8 mouse cellular contexts compared by ENCODE assay signal in the genomic region with DNA sequence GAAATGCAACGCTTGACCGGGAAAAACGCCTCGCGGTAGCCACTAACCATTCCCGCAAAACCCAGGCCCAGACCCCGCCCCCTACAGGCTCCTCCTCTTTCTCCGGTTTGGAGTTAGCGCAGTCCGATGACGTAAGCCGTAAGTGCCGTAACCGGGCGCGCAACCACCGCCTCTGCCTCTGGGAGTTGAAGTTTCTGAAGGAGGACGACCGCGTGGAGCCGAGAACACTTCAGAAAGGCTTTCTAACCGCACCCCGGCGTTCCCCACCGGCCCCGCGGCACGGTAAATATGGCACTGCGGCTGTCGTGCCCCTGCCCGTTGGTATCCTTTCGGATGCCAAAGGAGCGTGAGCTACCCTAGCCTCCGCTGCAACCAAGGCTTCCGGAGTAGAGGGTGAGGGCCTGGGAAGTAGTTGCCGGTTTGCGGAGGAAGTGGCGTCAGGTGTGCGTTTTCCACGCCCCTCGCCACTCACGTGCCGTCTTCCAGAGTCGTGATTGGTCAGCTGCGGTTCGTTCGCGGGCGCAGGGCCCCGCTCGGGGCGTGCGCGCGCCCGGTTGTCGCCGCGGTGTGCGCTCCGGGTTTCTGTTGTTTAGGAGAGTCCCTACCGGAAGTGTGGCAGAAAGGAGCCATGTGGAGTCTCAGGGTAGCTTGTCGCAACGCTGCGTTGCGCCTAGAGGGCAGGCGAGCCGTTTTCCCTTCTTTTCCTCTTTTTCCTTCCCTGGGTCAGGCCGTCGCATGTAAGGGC. TPM values are rescaled to one million over a fixed set of nuclear protein-coding genes. Genes with fewer than 3 reads are reported as not detected.
A peak's percentile ranks its signal among the peaks of the same experiment; 100 is the strongest.
DNase-seq lines count a peak whose midpoint lies in the region; ATAC-seq and TF ChIP-seq lines count a peak whose summit lies in the region.

Gene Trmt10a, plus strand, starts transcription at position 134 of the 745 bp plus-strand sequence.

- no peak for TF ChIP-seq CTCF in cortical plate, adult 2 months (IDR thresholded peaks at IDR 0.05; ENCODE audit: extremely low read depth, insufficient read depth, low read length)

- H3K36me3 ChIP-seq in megakaryocyte, embryonic 14.5 days (replicated peaks; ENCODE audit: low read length) = peaks cover 11% of the 10 kb centered on the region

- no peaks in the 10 kb centered on the region for H3K27me3 ChIP-seq in megakaryocyte, embryonic 14.5 days (replicated peaks)

- H3K27ac ChIP-seq in cortical plate, adult 2 months (ENCODE audit: insufficient read depth, low read length) = peak within 1 kb of the TSS; percentile 82

- peak within 1 kb of the TSS; percentile 47 for H3K4me3 ChIP-seq in cortical plate, adult 2 months (ENCODE audit: insufficient read depth, low read length)
- peak within 1 kb of the TSS; percentile 99 for H3K4me3 ChIP-seq in megakaryocyte, embryonic 14.5 days (replicated peaks)

- no peaks in the 10 kb centered on the region; the same call in 1 of the 2 replicates for H3K4me1 ChIP-seq in cortical plate, adult 2 months (ENCODE audit: control insufficient read depth, insufficient read depth, low read length)
- H3K4me1 ChIP-seq in megakaryocyte, embryonic 14.5 days = peaks cover 11% of the 10 kb centered on the region; the same call in 1 of the 2 replicates

- TF ChIP-seq POLR2A in cortical plate, adult 2 months (IDR thresholded peaks at IDR 0.05; ENCODE audit: extremely low read depth, insufficient read depth, low read length) = peak; percentile 78

- H3K9me3 ChIP-seq in megakaryocyte, embryonic 14.5 days = no peaks in the 10 kb centered on the region

- peak; percentile 85 for ATAC-seq in activated CD4-positive, CD25-positive, alpha-beta regulatory T cell, adult 4 months

- peak; percentile 98 for DNase-seq in gastrocnemius, adult 8-10 months (ENCODE audit: low spot score in 2 of 2)
- peak; percentile 87 for DNase-seq in hindlimb bud, embryonic 11.5 days (ENCODE audit: extremely low spot score, low read depth, low spot score)
- peak; percentile 94 to 96 for DNase-seq in left cerebral cortex, adult 8-10 months (ENCODE audit: low spot score in 2 of 2)
- peak; percentile 99 for DNase-seq in right cerebral cortex, postnatal 10 days (ENCODE audit: low spot score in 2 of 2)
- DNase-seq in urinary bladder, postnatal 25 days (ENCODE audit: low spot score) = peak; percentile 98

RNA-seq across cellular contexts. Expression of gene Trmt10a, which starts in this region (rescaled TPM):
- polyA plus RNA-seq in activated CD4-positive, CD25-positive, alpha-beta regulatory T cell, adult 4 months (2017; shearing (Covaris generic)) = 10 to 100 TPM in 1 of 2 experiments, 1 to 10 TPM in 1; 8.7 to 10.0 TPM
- polyA plus RNA-seq in cortical plate, adult 2 months (2012; rRNA removed) = 6.7 and 9.0 TPM in 2 replicates
- total RNA-seq in gastrocnemius, adult 8-10 months (2022) = 1 to 10 TPM in 3 of 4 experiments, under 1 TPM in 1; 0.80 to 2.5 (median 2.1) TPM
- 1 to 10 TPM; 3.7 to 6.4 (median 4.7) TPM for total RNA-seq in left cerebral cortex, adult 8-10 months (2022)
- polyA plus RNA-seq in megakaryocyte, embryonic 14.5 days (2012; ENCODE audit: insufficient read depth, low replicate concordance) = 0.78 and 3.1 TPM in 2 replicates

Comparison
In these comparisons a context has a peak if more than half of its experiments do, and no peak if none do; other contexts are left out.
1. Peak in every context shown above with its lines: DNase-seq, ATAC-seq, H3K4me3 ChIP-seq and H3K27ac ChIP-seq.